Mouse (Mus musculus) heart, postnatal 0 days (tissue): ENCODE data around the gene Gm10097. TPM values are rescaled to one million over a fixed set of nuclear protein-coding genes. Genes with fewer than 3 reads are reported as not detected.

Experiments
- ATAC-seq: fragments of 200-750 bp; cut with Nextera tagmentation; 2 replicates; pipeline ENCODE4 v1.8.0; 2017; ENCODE audit warnings: low read depth, moderate number of reproducible peaks, moderate library complexity; ENCODE audit not compliant: insufficient read depth
- DNase-seq: peaks from one replicate; pipeline ENCODE4 v3.0.0-alpha.2; 2016; ENCODE audit warnings: low spot score
- H3K27ac ChIP-seq: fragments of 300-500 bp; sonication (generic); 2 replicates; pipeline ENCODE4 v1.5.1; 2014; ENCODE audit warnings: low read depth, mild to moderate bottlenecking
- H3K27me3 ChIP-seq: fragments of 300-500 bp; sonication (generic); 2 replicates; pipeline ENCODE4 v1.6.1; 2014; ENCODE audit warnings: low read length, mixed read lengths; ENCODE audit not compliant: control insufficient read depth, insufficient read depth
- H3K36me3 ChIP-seq: fragments of 300-500 bp; sonication (generic); replicated peaks from 2 replicates; pipeline ENCODE4 v1.6.1; 2014; ENCODE audit warnings: low read length, mixed read lengths; ENCODE audit not compliant: control insufficient read depth, insufficient read depth
- H3K4me1 ChIP-seq: fragments of 300-500 bp; sonication (generic); 2 replicates; pipeline ENCODE4 v1.6.1; 2014; ENCODE audit warnings: antibody characterized with exemption; ENCODE audit not compliant: control insufficient read depth, insufficient read depth
- H3K4me2 ChIP-seq: fragments of 300-500 bp; sonication (generic); 2 replicates; pipeline ENCODE4 v1.6.1; 2014; ENCODE audit warnings: low read depth, mild to moderate bottlenecking, low read length, moderate library complexity
- H3K4me3 ChIP-seq: fragments of 300-500 bp; sonication (generic); 2 replicates; pipeline ENCODE4 v1.5.1; 2014; ENCODE audit warnings: low read depth, low read length
- H3K9ac ChIP-seq: fragments of 300-500 bp; sonication (generic); replicated peaks from 2 replicates; pipeline ENCODE4 v1.6.1; 2014; ENCODE audit warnings: low read depth, low read length, mixed read lengths
- H3K9me3 ChIP-seq: fragments of 300-500 bp; sonication (generic); replicated peaks from 2 replicates; pipeline ENCODE4 v1.6.1; 2016; ENCODE audit warnings: low read length; ENCODE audit not compliant: control insufficient read depth
- CTCF ChIP-seq: IDR thresholded peaks from 2 replicates; pipeline ENCODE4 v1.5.1; 2016; ENCODE audit warnings: antibody characterized with exemption, control low read depth, low read depth
- EP300 ChIP-seq: IDR thresholded peaks from 2 replicates; pipeline ENCODE4 v1.6.1; 2016; ENCODE audit warnings: antibody characterized with exemption, low read depth
- WGBS: fragments of 180-500 bp; shearing (Covaris S2); extraction: QIAGEN DNeasy Blood & Tissue Kit; methylation state at CpG from one replicate; pipeline ENCODE4 v1.1.7; 2014; 5-methylcytosine and 5-hydroxymethylcytosine counted together
- polyA plus RNA-seq: library from polyadenylated mRNA; unstranded; fragments of >200 nt; fragmentation: Nextera tagmentation; extraction: Ambion mirVana; gene quantifications from 2 replicates; pipeline ENCODE4 v1.2.1, GENCODE M21; 2015
- total RNA-seq: library from RNA; depleted of rRNA; stranded (reverse); fragments of >200 nt; gene quantifications from 2 replicates; pipeline ENCODE4 v1.2.3, GENCODE M21; 2014; ENCODE audit warnings: low replicate concordance

Gene Gm10097
- total and polyA plus RNA-seq, 2 experiments from 2014 or later = 0.88 to 1.2 TPM

DNA sequence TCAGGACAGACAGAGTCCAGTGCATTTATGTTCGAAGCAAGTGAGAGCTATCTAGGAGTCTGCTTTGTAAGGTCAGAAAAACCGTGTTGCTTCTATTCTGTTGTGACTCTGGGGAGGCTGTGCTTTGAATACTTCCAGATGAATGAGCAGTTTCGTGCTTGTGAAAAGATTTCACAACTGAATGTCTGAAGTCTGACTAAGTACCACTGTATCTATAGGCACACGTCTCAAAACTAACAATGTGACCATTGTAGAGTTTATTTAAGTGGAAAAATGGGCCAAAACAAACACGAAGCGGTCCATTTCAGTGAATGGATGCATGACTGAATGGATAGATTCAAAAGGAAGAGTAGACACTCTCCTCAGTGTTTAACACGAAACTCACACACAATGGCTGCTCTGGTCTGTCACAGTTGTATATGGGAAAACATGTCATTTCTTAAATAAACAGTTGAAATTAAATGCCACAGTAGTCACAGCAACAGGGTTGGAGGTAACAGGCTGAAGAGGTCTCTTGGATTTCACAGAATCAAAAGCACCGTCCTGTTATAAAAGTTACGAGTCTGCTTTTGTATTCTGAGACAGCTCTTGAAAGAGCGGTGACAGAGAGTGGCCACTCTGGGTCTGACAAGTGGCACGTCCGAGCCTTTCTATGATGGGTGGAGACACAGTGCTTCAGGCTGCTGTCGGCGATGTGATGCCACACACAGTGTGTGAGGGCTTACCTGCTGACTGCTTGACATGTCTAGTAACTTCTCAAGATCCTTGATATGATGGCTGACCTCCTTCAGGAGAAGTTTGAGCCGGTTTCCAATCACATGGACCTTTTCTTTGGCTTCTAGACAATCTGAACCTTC, 36.6 kb upstream of the Gm10097 start:
- no peaks in the 10 kb centered on the region for H3K4me1 ChIP-seq
- TF ChIP-seq CTCF (no peak), EP300 (no peak)
- H3K9ac ChIP-seq = no peak overlapping the region
- H3K27me3 ChIP-seq = no peaks in the 10 kb centered on the region
- no peak overlapping the region for H3K27ac ChIP-seq
- peaks cover 90% of the 10 kb centered on the region for H3K36me3 ChIP-seq
- 80% methylated on average over 15 of the region's 15 CpGs for WGBS
- no peak overlapping the region for H3K4me2 ChIP-seq
- no peaks in the 10 kb centered on the region for H3K9me3 ChIP-seq
- H3K4me3 ChIP-seq = no peak overlapping the region
- no peak for ATAC-seq
- DNase-seq = no peak

DNA sequence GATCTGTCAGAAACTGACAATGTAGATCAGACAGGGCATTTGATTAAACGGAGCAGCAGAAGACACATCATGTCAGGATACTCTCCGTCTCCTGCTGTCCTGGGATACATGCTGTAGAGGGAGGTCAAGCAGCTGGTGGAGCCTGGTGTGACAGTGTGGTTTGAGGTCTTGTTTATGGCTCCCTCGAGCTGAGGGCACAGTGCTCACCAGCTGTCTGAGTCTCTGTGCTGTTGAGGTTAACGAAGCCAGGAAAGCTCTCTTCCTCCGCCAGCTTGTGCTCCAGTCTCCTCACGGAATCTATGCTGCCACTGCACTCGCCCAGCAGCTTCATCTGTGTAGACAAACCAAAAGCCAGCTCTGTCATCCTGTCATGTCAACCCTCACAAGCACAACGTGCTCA, 27.7 kb upstream of the Gm10097 start:
- WGBS = 83% methylated on average over 8 of the region's 8 CpGs
- Histone ChIP-seq H3K4me3 (no peak overlapping the region), H3K4me2 (no peak overlapping the region), H3K9me3 (no peaks in the 10 kb centered on the region), H3K4me1 (no peaks in the 10 kb centered on the region), H3K27ac (no peak overlapping the region), H3K9ac (no peak overlapping the region), H3K36me3 (peaks cover 99% of the 10 kb centered on the region), H3K27me3 (no peaks in the 10 kb centered on the region)
- no peak for ATAC-seq
- TF ChIP-seq CTCF (no peak), EP300 (no peak)
- no peak for DNase-seq

DNA sequence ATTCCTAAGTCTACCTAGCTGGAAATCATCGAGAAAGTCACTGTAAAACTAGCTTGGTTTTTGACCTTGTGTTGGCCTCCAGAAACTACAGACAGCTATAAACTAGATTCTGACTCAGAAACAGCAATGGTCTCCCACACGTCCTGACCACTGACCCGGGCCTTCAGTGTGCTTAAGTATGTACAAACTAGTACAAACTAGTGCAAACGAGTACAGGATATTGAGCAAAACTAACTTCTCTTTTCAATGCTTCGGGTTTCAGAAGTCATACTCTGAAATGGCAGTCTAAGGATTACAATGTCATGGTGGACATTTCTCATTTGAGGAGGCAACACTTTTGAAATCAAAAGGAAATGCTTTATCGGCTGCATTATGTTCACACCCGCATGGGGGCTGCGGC, 24.5 kb upstream of the Gm10097 start:
- H3K27ac ChIP-seq = no peak overlapping the region
- peaks cover 99% of the 10 kb centered on the region for H3K36me3 ChIP-seq
- no peaks in the 10 kb centered on the region for H3K27me3 ChIP-seq
- no peaks in the 10 kb centered on the region for H3K4me1 ChIP-seq
- no peak overlapping the region for H3K4me2 ChIP-seq
- H3K4me3 ChIP-seq = no peak overlapping the region
- DNase-seq = no peak
- 88% methylated on average over 8 of the region's 8 CpGs for WGBS
- no peak for TF ChIP-seq CTCF
- TF ChIP-seq EP300 = no peak
- ATAC-seq = no peak
- H3K9ac ChIP-seq = no peak overlapping the region
- no peaks in the 10 kb centered on the region for H3K9me3 ChIP-seq

DNA sequence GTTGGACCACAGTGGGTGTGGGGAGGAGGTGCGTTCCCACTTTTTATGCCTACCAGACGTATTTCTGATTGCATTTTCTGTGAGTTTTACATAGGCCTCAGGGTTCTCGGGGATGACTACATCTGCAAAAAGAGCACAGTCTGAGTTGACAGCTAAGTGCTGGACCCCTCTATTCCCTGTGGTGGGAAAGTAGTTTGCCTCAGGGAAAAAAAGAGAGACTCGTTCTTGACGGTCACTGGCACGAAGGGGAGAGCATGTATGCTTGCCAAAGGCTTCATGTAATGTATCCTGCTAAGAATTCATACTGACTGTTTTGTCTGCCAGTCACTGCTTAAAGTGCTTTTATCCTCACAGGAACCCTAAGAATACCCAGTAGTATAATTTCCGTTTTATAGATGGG, 23.8 kb upstream of the Gm10097 start:
- TF ChIP-seq CTCF = no peak
- no peak for TF ChIP-seq EP300
- no peak for DNase-seq

DNA sequence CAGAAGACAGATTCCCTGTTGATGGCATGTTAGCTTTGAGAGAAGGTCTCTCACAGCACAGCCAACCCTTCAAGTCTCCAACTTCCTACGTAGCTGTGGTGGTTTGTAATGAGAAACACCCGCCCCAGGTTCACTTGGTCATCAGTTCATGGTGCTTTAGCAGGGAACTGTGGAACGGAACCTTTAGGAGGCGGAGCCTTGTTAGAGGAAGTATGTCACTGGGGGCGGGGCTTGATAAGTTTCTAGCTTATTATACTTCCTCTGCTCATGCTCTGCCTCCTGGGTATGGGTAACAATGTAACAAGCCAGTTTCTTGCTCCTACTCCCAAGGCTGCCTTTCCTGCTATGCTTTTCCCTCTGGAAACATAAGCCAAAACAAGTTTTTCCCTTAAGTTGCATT, 23.3 kb upstream of the Gm10097 start:
- H3K9me3 ChIP-seq = no peaks in the 10 kb centered on the region
- no peak overlapping the region for H3K4me3 ChIP-seq
- ATAC-seq (no peak), DNase-seq (no peak)
- peaks cover 89% of the 10 kb centered on the region for H3K36me3 ChIP-seq
- TF ChIP-seq CTCF (no peak), EP300 (no peak)
- H3K9ac ChIP-seq = no peak overlapping the region
- H3K4me1 ChIP-seq = no peaks in the 10 kb centered on the region
- no peak overlapping the region for H3K4me2 ChIP-seq
- no peaks in the 10 kb centered on the region for H3K27me3 ChIP-seq
- no peak overlapping the region for H3K27ac ChIP-seq
- WGBS = 88% methylated on average over 5 of the region's 5 CpGs

More for the DNA sequence above, 23.8 kb upstream of the Gm10097 start:
- Histone ChIP-seq H3K9me3 (no peaks in the 10 kb centered on the region), H3K4me3 (no peak overlapping the region), H3K27ac (no peak overlapping the region), H3K4me2 (no peak overlapping the region), H3K4me1 (no peaks in the 10 kb centered on the region), H3K9ac (no peak overlapping the region), H3K36me3 (peaks cover 94% of the 10 kb centered on the region), H3K27me3 (no peaks in the 10 kb centered on the region)
- no peak for ATAC-seq
- 84% methylated on average over 7 of the region's 7 CpGs for WGBS
